Mouse (Mus musculus) limb, embryonic 15.5 days (tissue): ENCODE results near the gene Parva. TPM values are rescaled to one million over a fixed set of nuclear protein-coding genes. Genes with fewer than 3 reads are reported as not detected.

Experiments used
- ATAC-seq: fragments of 200-750 bp; cut with Nextera tagmentation; 2 replicates; pipeline ENCODE4 v1.8.0; 2017; ENCODE audit warnings: low read depth, moderate TSS enrichment; ENCODE audit not compliant: insufficient number of reproducible peaks, low FRiP score, low TSS enrichment
- H3K27ac ChIP-seq: fragments of 300-500 bp; sonication (generic); 2 replicates; pipeline ENCODE4 v1.5.1; 2015; ENCODE audit warnings: moderate library complexity, mild to moderate bottlenecking, inconsistent platforms
- H3K27me3 ChIP-seq: fragments of 300-500 bp; sonication (generic); 2 replicates; pipeline ENCODE4 v1.6.1; 2015; ENCODE audit warnings: inconsistent platforms
- H3K36me3 ChIP-seq: fragments of 300-500 bp; sonication (generic); 2 replicates; pipeline ENCODE4 v1.6.1; 2015; ENCODE audit warnings: inconsistent platforms
- H3K4me1 ChIP-seq: fragments of 300-500 bp; sonication (generic); 2 replicates; pipeline ENCODE4 v1.6.1; 2015; ENCODE audit warnings: inconsistent platforms
- H3K4me2 ChIP-seq: fragments of 300-500 bp; sonication (generic); 2 replicates; pipeline ENCODE4 v1.6.1; 2015; ENCODE audit warnings: mild to moderate bottlenecking, inconsistent platforms
- H3K4me3 ChIP-seq: fragments of 300-500 bp; sonication (generic); 2 replicates; pipeline ENCODE4 v1.5.1; 2015; ENCODE audit warnings: mild to moderate bottlenecking, inconsistent platforms
- H3K9ac ChIP-seq: fragments of 300-500 bp; sonication (generic); 2 replicates; pipeline ENCODE4 v1.6.1; 2015; ENCODE audit warnings: inconsistent platforms
- H3K9me3 ChIP-seq: fragments of 300-500 bp; sonication (generic); 2 replicates; pipeline ENCODE4 v1.6.1; 2016; ENCODE audit warnings: inconsistent platforms
- WGBS: fragments of 180-500 bp; shearing (Covaris S2); methylation state at CpG from one replicate; pipeline ENCODE4 v1.1.7; 2015; 5-methylcytosine and 5-hydroxymethylcytosine counted together
- polyA plus RNA-seq: library from polyadenylated mRNA; unstranded; fragments of >200 nt; fragmentation: Nextera tagmentation; extraction: Ambion mirVana; gene quantifications from 2 replicates; pipeline ENCODE4 v1.2.1, GENCODE M21; 2015

Parva gene
- polyA plus RNA-seq, 1 experiment from 2014 or later = 95.9 TPM

GRCm38 (mm10) chr7:112634505-112635213, 207.4 kb downstream of the Parva start:
- H3K4me2 ChIP-seq = no peak overlapping the region
- no peak for ATAC-seq
- H3K4me3 ChIP-seq = no peak overlapping the region
- no peaks in the 10 kb centered on the region for H3K4me1 ChIP-seq
- no peak overlapping the region for H3K27ac ChIP-seq
- no peak overlapping the region for H3K9ac ChIP-seq
- no peaks in the 10 kb centered on the region for H3K36me3 ChIP-seq
- H3K27me3 ChIP-seq = no peaks in the 10 kb centered on the region
- WGBS = 78% methylated on average over 10 of the region's 10 CpGs
- H3K9me3 ChIP-seq = no peaks in the 10 kb centered on the region

GRCm38 (mm10) chr7:112635936-112636335, 208.6 kb downstream of the Parva start:
- Histone ChIP-seq H3K36me3 (no peaks in the 10 kb centered on the region), H3K4me2 (no peak overlapping the region), H3K4me1 (no peaks in the 10 kb centered on the region), H3K9me3 (no peaks in the 10 kb centered on the region), H3K9ac (no peak overlapping the region), H3K27ac (no peak overlapping the region), H3K27me3 (no peaks in the 10 kb centered on the region), H3K4me3 (no peak overlapping the region)
- no peak for ATAC-seq
- WGBS = 95% methylated on average over 2 of the region's 2 CpGs

Other genes starting within 250 kb of the Parva start
- 4.4 and 6.2 TPM in 2 replicates for gene Mical2, start 201.6 kb upstream of the Parva start, polyA plus RNA-seq